Mouse (Mus musculus) T-cell, adult 66 days (primary cell): Measurements from ENCODE around the gene Tnfsf14. TPM values are rescaled to one million over a fixed set of nuclear protein-coding genes. Genes with fewer than 3 reads are reported as not detected.

Experiments used
- total RNA-seq, 2 experiments: library from RNA; stranded (reverse); gene quantifications; 3 replicates in 1 of 2; 4 replicates in 1 of 2; pipeline ENCODE4 v1.2.4; 2023

Gene Tnfsf14
- total RNA-seq = 10 to 100 TPM in 1 of 2 experiments, 1 to 10 TPM in 1; 7.2 to 13.8 TPM

GRCm38 (mm10) chr17:57194041-57194507, at the start of gene Tnfsf14:
TSS of gene Tnfsf14 (minus strand) at chr17:57194177.

DNA sequence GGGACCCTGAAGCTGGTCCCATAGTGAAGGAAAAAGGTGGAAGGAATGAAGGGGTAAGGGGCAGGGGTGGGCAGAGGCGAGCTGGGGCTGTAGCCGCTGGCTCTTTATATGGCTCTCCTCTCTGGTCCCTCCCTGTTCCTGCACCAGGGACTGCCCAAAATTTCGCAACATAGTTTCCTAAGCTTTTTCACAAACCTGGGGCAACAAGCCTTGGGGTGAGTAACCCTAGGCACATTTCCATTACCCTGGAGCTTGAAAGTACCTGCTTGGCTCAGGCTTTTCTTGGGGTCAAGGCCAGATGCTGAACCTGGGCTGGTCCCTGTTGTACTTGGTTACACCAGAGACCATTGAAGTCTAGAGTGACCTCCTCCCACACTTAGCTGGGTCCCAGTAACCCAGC, 34.0 kb upstream of the Tnfsf14 start, which contains the start of gene C3:
Gene C3, minus strand, starts transcription at position 123 of the 400 bp plus-strand sequence.

DNA sequence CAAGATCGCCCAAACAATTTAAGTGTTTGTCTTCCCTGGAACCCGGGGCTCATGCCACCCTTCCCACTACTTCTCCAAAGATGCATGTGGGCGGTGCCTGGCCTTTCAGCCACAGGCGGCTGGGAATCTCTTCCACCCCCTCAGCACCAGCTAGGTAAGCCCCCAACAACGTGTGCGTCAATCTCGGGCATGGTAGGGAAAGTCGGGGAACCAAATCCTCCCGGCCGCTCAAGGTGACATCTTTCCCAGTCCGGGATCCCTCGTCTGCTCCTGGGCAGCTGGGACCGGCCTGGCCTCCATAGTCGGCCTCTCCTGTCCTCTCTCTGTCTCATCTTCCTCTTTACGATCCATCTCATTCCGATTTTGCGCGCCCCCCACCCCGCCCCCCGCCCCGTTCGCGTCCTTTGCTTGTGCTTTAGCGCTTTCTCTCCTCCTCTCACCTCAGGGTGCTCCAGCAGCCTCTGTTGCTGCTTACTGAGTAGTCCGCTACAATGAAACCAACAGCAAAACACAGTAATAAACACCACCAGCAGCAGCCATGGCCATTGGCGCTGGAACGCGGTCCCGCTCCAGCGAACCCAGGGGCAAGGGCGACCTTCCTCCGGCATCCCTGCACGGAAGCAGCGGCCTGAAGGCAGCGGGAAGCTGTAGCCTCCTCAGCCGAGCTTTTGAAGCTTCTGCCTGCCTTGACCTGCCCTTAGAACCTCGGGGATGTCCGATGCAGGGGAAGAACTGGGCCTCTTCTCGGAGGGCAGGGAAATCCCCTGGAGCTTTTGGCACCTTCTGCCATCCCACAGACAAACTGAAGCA, 44.8 kb downstream of the Tnfsf14 start, which contains the start of gene Cd70:
Gene Cd70, minus strand, starts transcription at position 784 of the 810 bp plus-strand sequence.

Other genes starting within 250 kb of the Tnfsf14 start
- gene Acer1, start 212.1 kb downstream of the Tnfsf14 start, total RNA-seq = not detected
- gene Clpp, start 203.9 kb downstream of the Tnfsf14 start, total RNA-seq = 10 to 100 TPM; 31.2 to 33.7 TPM
- gene Alkbh7, start 196.8 kb downstream of the Tnfsf14 start, total RNA-seq = 10 to 100 TPM; 12.5 to 13.6 TPM
- gene Pspn, start 194.2 kb downstream of the Tnfsf14 start, total RNA-seq = 1 to 10 TPM; 2.4 to 2.7 TPM
- gene Gtf2f1, start 182.9 kb downstream of the Tnfsf14 start, total RNA-seq = 10 to 100 TPM; 51.1 to 57.4 TPM
- gene Gm17949, start 182.7 kb downstream of the Tnfsf14 start, total RNA-seq = not detected
- 100 to 1,000 TPM; 134 to 144 TPM for gene Khsrp, start 162.7 kb downstream of the Tnfsf14 start, total RNA-seq
- not detected for gene Slc25a41, start 152.5 kb downstream of the Tnfsf14 start, total RNA-seq
- gene Crb3, start 135.1 kb downstream of the Tnfsf14 start, total RNA-seq = 1 to 10 TPM in 1 of 2 experiments, under 1 TPM in 1; 0.99 to 1.6 TPM
- 10 to 100 TPM; 27.8 to 38.7 TPM for gene Slc25a23, start 134.3 kb downstream of the Tnfsf14 start, total RNA-seq
- 100 to 1,000 TPM; 182 to 245 TPM for gene Dennd1c, start 115.7 kb downstream of the Tnfsf14 start, total RNA-seq
- 1 to 10 TPM; 1.4 to 1.5 TPM for gene Tubb4a, start 106.4 kb downstream of the Tnfsf14 start, total RNA-seq
- 1 to 10 TPM; 2.0 to 3.2 TPM for gene Tnfsf9, start 88.9 kb downstream of the Tnfsf14 start, total RNA-seq
- gene Cd70, start 44.4 kb downstream of the Tnfsf14 start, total RNA-seq = not detected
- gene C3, start 34.0 kb upstream of the Tnfsf14 start, total RNA-seq = 1 to 10 TPM in 1 of 2 experiments, under 1 TPM in 1; 0.71 to 3.3 TPM
- 10 to 100 TPM; 40.9 to 47.9 TPM for gene Gpr108, start 54.3 kb upstream of the Tnfsf14 start, total RNA-seq
- 1 to 10 TPM; 5.8 to 5.9 TPM for gene Trip10, start 55.3 kb upstream of the Tnfsf14 start, total RNA-seq
- gene Vav1, start 84.9 kb upstream of the Tnfsf14 start, total RNA-seq = 100 to 1,000 TPM; 169 to 171 TPM
- 1 to 10 TPM in 1 of 2 experiments, under 1 TPM in 1; 0.98 to 6.7 TPM for gene Adgre1, start 164.5 kb upstream of the Tnfsf14 start, total RNA-seq